Mouse (Mus musculus): ENCODE data around the gene Znrf2.

DNA sequence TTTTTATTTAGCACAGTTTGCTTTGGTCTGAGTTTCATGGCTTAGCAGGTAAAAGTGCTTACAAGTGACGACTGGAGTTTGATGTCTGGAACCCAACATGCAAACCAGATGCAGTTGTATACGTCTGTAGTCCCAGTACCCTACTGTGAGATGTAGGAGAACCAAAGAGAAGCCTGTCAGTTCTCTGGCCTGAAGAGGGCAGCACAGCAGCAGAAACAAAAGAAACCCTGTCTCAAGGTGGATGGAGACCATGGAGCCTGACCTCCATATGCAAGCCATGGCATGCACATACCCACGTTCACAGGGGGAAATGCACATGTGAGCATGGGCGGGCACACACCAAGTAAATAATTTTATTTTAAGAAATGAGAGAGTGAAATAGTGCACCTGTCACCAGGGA is 100.8 kb downstream of the Znrf2 start:
- no peak for TF ChIP-seq NELFE (IDR thresholded peaks at IDR 0.05; ENCODE audit: low read depth, low read length)
- no peak for TF ChIP-seq BHLHE40 (IDR thresholded peaks at IDR 0.05; ENCODE audit: borderline replicate concordance, low read depth, low read length)
- TF ChIP-seq CTCF (IDR thresholded peaks at IDR 0.05 in 2 of 3, conservative IDR thresholded peaks at IDR 0.05 in 1 of 3; ENCODE audit: control insufficient read depth in 1 of 3, insufficient read depth in 1 of 3, low read depth in 2 of 3, low read length in 3 of 3, poor library complexity in 1 of 3, severe bottlenecking in 1 of 3): peak; percentile 42 to 76 (median 51); a peak in 5 of 6 replicates
- TF ChIP-seq E2F4 (IDR thresholded peaks at IDR 0.05; ENCODE audit: borderline replicate concordance, low read depth, low read length): no peak
- no peak for TF ChIP-seq TCF12 (IDR thresholded peaks at IDR 0.05; ENCODE audit: low read depth, low read length)
- no peak for TF ChIP-seq ELF1 (IDR thresholded peaks at IDR 0.05; ENCODE audit: low read depth, low read length)
- no peak for TF ChIP-seq EP300 (IDR thresholded peaks at IDR 0.05; ENCODE audit: low read depth in 1 of 2, low read length in 2 of 2)
- peak; percentile 59 for TF ChIP-seq ZC3H11A (IDR thresholded peaks at IDR 0.05; ENCODE audit: low read depth, low read length)
- no peak for TF ChIP-seq ZNF384 (IDR thresholded peaks at IDR 0.05; ENCODE audit: low read depth, low read length)
- no peak for TF ChIP-seq GABPA (IDR thresholded peaks at IDR 0.05; ENCODE audit: low read depth, low read length)
- 0 out of 2 replicates have a peak, but pooled peaks have one; percentile 17 for TF ChIP-seq SIN3A (IDR thresholded peaks at IDR 0.05; ENCODE audit: low read length)
- no peak for TF ChIP-seq RCOR1 (IDR thresholded peaks at IDR 0.05; ENCODE audit: low read depth, low read length)
